Mouse (Mus musculus): ENCODE data around the gene Rtkn2. TPM values are rescaled to one million over a fixed set of nuclear protein-coding genes. Genes with fewer than 3 reads are reported as not detected.

Gene Rtkn2
- polyA plus RNA-seq, 1 experiment = 0.14 TPM

GRCm38 (mm10) chr10:67966102-67966501 is 13.3 kb upstream of the Rtkn2 start:
- TF ChIP-seq CTCF (IDR thresholded peaks at IDR 0.05; ENCODE audit: control insufficient read depth, insufficient read depth, insufficient replicate concordance, low read depth, low read length) (no peak), POLR2A (IDR thresholded peaks at IDR 0.05; ENCODE audit: control insufficient read depth, low read depth, low read length) (no peak)
- H3K27me3 ChIP-seq (ENCODE audit: control insufficient read depth, insufficient read depth, low read length) = no peaks in the 10 kb centered on the region
- no peaks in the 10 kb centered on the region for H3K36me3 ChIP-seq (ENCODE audit: control insufficient read depth, insufficient read depth, low read length)
- no peak overlapping the region for H3K4me3 ChIP-seq (ENCODE audit: control insufficient read depth, low read depth, low read length)
- H3K27ac ChIP-seq (ENCODE audit: control insufficient read depth, insufficient read depth, low read depth, low read length) = no peak overlapping the region
- H3K4me1 ChIP-seq (ENCODE audit: control insufficient read depth, insufficient read depth, low read length) = no peaks in the 10 kb centered on the region

GRCm38 (mm10) chr10:67966983-67967382 is 12.4 kb upstream of the Rtkn2 start:
- Histone ChIP-seq H3K36me3 (ENCODE audit: control insufficient read depth, insufficient read depth, low read length) (no peaks in the 10 kb centered on the region), H3K27ac (ENCODE audit: control insufficient read depth, insufficient read depth, low read depth, low read length) (no peak overlapping the region), H3K4me3 (ENCODE audit: control insufficient read depth, low read depth, low read length) (no peak overlapping the region), H3K4me1 (ENCODE audit: control insufficient read depth, insufficient read depth, low read length) (no peaks in the 10 kb centered on the region), H3K27me3 (ENCODE audit: control insufficient read depth, insufficient read depth, low read length) (no peaks in the 10 kb centered on the region)
- no peak for TF ChIP-seq CTCF (IDR thresholded peaks at IDR 0.05; ENCODE audit: control insufficient read depth, insufficient read depth, insufficient replicate concordance, low read depth, low read length)
- TF ChIP-seq POLR2A (IDR thresholded peaks at IDR 0.05; ENCODE audit: control insufficient read depth, low read depth, low read length) = no peak

GRCm38 (mm10) chr10:67971166-67971796 is 8.1 kb upstream of the Rtkn2 start:
- TF ChIP-seq POLR2A (IDR thresholded peaks at IDR 0.05; ENCODE audit: control insufficient read depth, low read depth, low read length) = no peak
- no peak for TF ChIP-seq CTCF (IDR thresholded peaks at IDR 0.05; ENCODE audit: control insufficient read depth, insufficient read depth, insufficient replicate concordance, low read depth, low read length)
- H3K27ac ChIP-seq (ENCODE audit: control insufficient read depth, insufficient read depth, low read depth, low read length) = no peak overlapping the region
- H3K4me1 ChIP-seq (ENCODE audit: control insufficient read depth, insufficient read depth, low read length) = peaks cover 3% of the 10 kb centered on the region
- H3K36me3 ChIP-seq (ENCODE audit: control insufficient read depth, insufficient read depth, low read length) = no peaks in the 10 kb centered on the region
- no peak overlapping the region for H3K4me3 ChIP-seq (ENCODE audit: control insufficient read depth, low read depth, low read length)
- H3K27me3 ChIP-seq (ENCODE audit: control insufficient read depth, insufficient read depth, low read length) = no peaks in the 10 kb centered on the region

GRCm38 (mm10) chr10:67977271-67977670 is 2.1 kb upstream of the Rtkn2 start:
- Histone ChIP-seq H3K27me3 (ENCODE audit: control insufficient read depth, insufficient read depth, low read length) (no peaks in the 10 kb centered on the region), H3K4me1 (ENCODE audit: control insufficient read depth, insufficient read depth, low read length) (peaks cover 9% of the 10 kb centered on the region), H3K4me3 (ENCODE audit: control insufficient read depth, low read depth, low read length) (peak overlapping the region; percentile 36), H3K27ac (ENCODE audit: control insufficient read depth, insufficient read depth, low read depth, low read length) (no peak overlapping the region), H3K36me3 (ENCODE audit: control insufficient read depth, insufficient read depth, low read length) (no peaks in the 10 kb centered on the region)
- TF ChIP-seq CTCF (IDR thresholded peaks at IDR 0.05; ENCODE audit: control insufficient read depth, insufficient read depth, insufficient replicate concordance, low read depth, low read length) = no peak
- no peak for TF ChIP-seq POLR2A (IDR thresholded peaks at IDR 0.05; ENCODE audit: control insufficient read depth, low read depth, low read length)

- peaks cover 8% of the 10 kb centered on the region for H3K4me1 ChIP-seq (ENCODE audit: control insufficient read depth, insufficient read depth, low read length)
- H3K27me3 ChIP-seq (ENCODE audit: control insufficient read depth, insufficient read depth, low read length) = no peaks in the 10 kb centered on the region
- TF ChIP-seq CTCF (IDR thresholded peaks at IDR 0.05; ENCODE audit: control insufficient read depth, insufficient read depth, insufficient replicate concordance, low read depth, low read length) (no peak), POLR2A (IDR thresholded peaks at IDR 0.05; ENCODE audit: control insufficient read depth, low read depth, low read length) (no peak)
- no peak overlapping the region for H3K4me3 ChIP-seq (ENCODE audit: control insufficient read depth, low read depth, low read length)
- H3K36me3 ChIP-seq (ENCODE audit: control insufficient read depth, insufficient read depth, low read length) = no peaks in the 10 kb centered on the region
- no peak overlapping the region for H3K27ac ChIP-seq (ENCODE audit: control insufficient read depth, insufficient read depth, low read depth, low read length)
Measured at GRCm38 (mm10) chr10:67983776-67984175, 4.4 kb downstream of the Rtkn2 start.

GRCm38 (mm10) chr10:67984271-67984943 is 5.0 kb downstream of the Rtkn2 start:
- no peaks in the 10 kb centered on the region for H3K27me3 ChIP-seq (ENCODE audit: control insufficient read depth, insufficient read depth, low read length)
- no peaks in the 10 kb centered on the region for H3K36me3 ChIP-seq (ENCODE audit: control insufficient read depth, insufficient read depth, low read length)
- H3K27ac ChIP-seq (ENCODE audit: control insufficient read depth, insufficient read depth, low read depth, low read length) = no peak overlapping the region
- H3K4me3 ChIP-seq (ENCODE audit: control insufficient read depth, low read depth, low read length) = no peak overlapping the region
- TF ChIP-seq POLR2A (IDR thresholded peaks at IDR 0.05; ENCODE audit: control insufficient read depth, low read depth, low read length) = no peak
- TF ChIP-seq CTCF (IDR thresholded peaks at IDR 0.05; ENCODE audit: control insufficient read depth, insufficient read depth, insufficient replicate concordance, low read depth, low read length) = peak; percentile 78; the same call in 1 of the 2 replicates
- peaks cover 6% of the 10 kb centered on the region for H3K4me1 ChIP-seq (ENCODE audit: control insufficient read depth, insufficient read depth, low read length)

GRCm38 (mm10) chr10:67985100-67985499 is 5.7 kb downstream of the Rtkn2 start:
- no peak overlapping the region for H3K4me3 ChIP-seq (ENCODE audit: control insufficient read depth, low read depth, low read length)
- no peak overlapping the region for H3K27ac ChIP-seq (ENCODE audit: control insufficient read depth, insufficient read depth, low read depth, low read length)
- H3K27me3 ChIP-seq (ENCODE audit: control insufficient read depth, insufficient read depth, low read length) = no peaks in the 10 kb centered on the region
- no peaks in the 10 kb centered on the region for H3K36me3 ChIP-seq (ENCODE audit: control insufficient read depth, insufficient read depth, low read length)
- H3K4me1 ChIP-seq (ENCODE audit: control insufficient read depth, insufficient read depth, low read length) = peaks cover 2% of the 10 kb centered on the region; the same call in 1 of the 2 replicates
- TF ChIP-seq CTCF (IDR thresholded peaks at IDR 0.05; ENCODE audit: control insufficient read depth, insufficient read depth, insufficient replicate concordance, low read depth, low read length) (no peak), POLR2A (IDR thresholded peaks at IDR 0.05; ENCODE audit: control insufficient read depth, low read depth, low read length) (no peak)

Data from testis, adult 2 months (tissue).